Mouse (Mus musculus): ENCODE results near the gene Psma4.
A peak's percentile ranks its signal among the peaks of the same experiment; 100 is the strongest.
"Not testable (repeated sequence)": the region's sequence is repeated elsewhere in the genome, so short reads cannot be mapped to it uniquely, and the experiment has no call there.

The Psma4 gene

GRCm38 (mm10) chr9:54950575-54951321 lies at the start of gene Psma4, which contains the start of gene AY074887:
Gene Psma4, plus strand, starts transcription at chr9:54950790.
Gene AY074887, minus strand, starts transcription at chr9:54950998.
- peak; percentile 94 to 96 for DNase-seq

- DNase-seq: no peak
These were observed 41.1 kb upstream of the Psma4 start for GRCm38 (mm10) chr9:54909446-54909845.

GRCm38 (mm10) chr9:54915576-54915975 lies 35.0 kb upstream of the Psma4 start:
- no peak for DNase-seq

- no peak for DNase-seq
These were observed 34.2 kb upstream of the Psma4 start for GRCm38 (mm10) chr9:54916401-54916800.

- DNase-seq: peak; percentile 91 to 94
These were observed 33.4 kb upstream of the Psma4 start, which contains the start of gene Hykk for GRCm38 (mm10) chr9:54917010-54917677. Gene Hykk, plus strand, starts transcription at chr9:54917283.

- no peak for DNase-seq
These were observed 32.4 kb upstream of the Psma4 start for GRCm38 (mm10) chr9:54918191-54918590.

GRCm38 (mm10) chr9:54918781-54919180 lies 31.8 kb upstream of the Psma4 start:
- no peak for DNase-seq

GRCm38 (mm10) chr9:54919946-54920345 lies 30.6 kb upstream of the Psma4 start:
- no peak for DNase-seq

GRCm38 (mm10) chr9:54930741-54931140 lies 19.8 kb upstream of the Psma4 start:
- no peak for DNase-seq

- no peak for DNase-seq
These were observed 18.8 kb upstream of the Psma4 start for GRCm38 (mm10) chr9:54931765-54932164.

- no peak for DNase-seq
These were observed 18.2 kb upstream of the Psma4 start for GRCm38 (mm10) chr9:54932379-54932778.

- DNase-seq: no peak
These were observed 8.5 kb upstream of the Psma4 start for GRCm38 (mm10) chr9:54942071-54942470.

- no peak for DNase-seq
These were observed 6.1 kb upstream of the Psma4 start for GRCm38 (mm10) chr9:54944467-54944866.

- DNase-seq: no peak
These were observed 4.3 kb upstream of the Psma4 start for GRCm38 (mm10) chr9:54946256-54946655.

GRCm38 (mm10) chr9:54949465-54949864 lies 1.1 kb upstream of the Psma4 start:
- DNase-seq: no peak

- not testable (repeated sequence) for DNase-seq
These were observed 428 bp upstream of the Psma4 start for GRCm38 (mm10) chr9:54950162-54950561.

GRCm38 (mm10) chr9:54961059-54961458 lies 10.5 kb downstream of the Psma4 start:
- DNase-seq: no peak

- no peak for DNase-seq
These were observed 13.1 kb downstream of the Psma4 start for GRCm38 (mm10) chr9:54963669-54964068.

- no peak for DNase-seq
These were observed 19.5 kb downstream of the Psma4 start for GRCm38 (mm10) chr9:54969972-54970637.

- no peak for DNase-seq
These were observed 30.1 kb downstream of the Psma4 start, which contains the start of gene Chrna5 for GRCm38 (mm10) chr9:54980674-54981073. Gene Chrna5, plus strand, starts transcription at chr9:54980880.

GRCm38 (mm10) chr9:54981291-54982191 lies 31.0 kb downstream of the Psma4 start:
- peak; percentile 36 to 40 for DNase-seq

GRCm38 (mm10) chr9:54982401-54982800 lies 31.8 kb downstream of the Psma4 start:
- no peak for DNase-seq

Data from B cell, adult 2 months (primary cell).